Mouse (Mus musculus) kidney, postnatal 0 days (tissue): Measurements from ENCODE around the gene Ptpn9. TPM values are rescaled to one million over a fixed set of nuclear protein-coding genes. Genes with fewer than 3 reads are reported as not detected.
"Not testable (repeated sequence)": the region's sequence is repeated elsewhere in the genome, so short reads cannot be mapped to it uniquely, and the experiment has no call there.

ENCODE experiments used
- ATAC-seq: fragments of 200-750 bp; cut with Nextera tagmentation; replicated peaks from 2 replicates; pipeline ENCODE4 v1.8.0; 2017; ENCODE audit warnings: low read depth, moderate number of reproducible peaks, moderate TSS enrichment, moderate library complexity; ENCODE audit not compliant: low FRiP score
- DNase-seq: peaks from one replicate; pipeline ENCODE4 v3.0.0-alpha.2; 2016; ENCODE audit warnings: low spot score
- H3K27ac ChIP-seq: fragments of 300-500 bp; sonication (generic); 2 replicates; pipeline ENCODE4 v1.5.1; 2014; ENCODE audit warnings: mild to moderate bottlenecking
- H3K27me3 ChIP-seq: fragments of 300-500 bp; sonication (generic); 2 replicates; pipeline ENCODE4 v1.6.1; 2014; ENCODE audit warnings: low read length, mixed read lengths; ENCODE audit not compliant: insufficient read depth
- H3K36me3 ChIP-seq: fragments of 300-500 bp; sonication (generic); 2 replicates; pipeline ENCODE4 v1.6.1; 2014; ENCODE audit warnings: low read length, mixed read lengths; ENCODE audit not compliant: insufficient read depth
- H3K4me1 ChIP-seq: fragments of 300-500 bp; sonication (generic); replicated peaks from 2 replicates; pipeline ENCODE4 v1.6.1; 2014; ENCODE audit warnings: antibody characterized with exemption, low read length, mixed read lengths; ENCODE audit not compliant: insufficient read depth
- H3K4me2 ChIP-seq: fragments of 300-500 bp; sonication (generic); 2 replicates; pipeline ENCODE4 v1.6.1; 2014; ENCODE audit warnings: mild to moderate bottlenecking, low read length, moderate library complexity, mixed read lengths
- H3K4me3 ChIP-seq: fragments of 300-500 bp; sonication (generic); replicated peaks from 2 replicates; pipeline ENCODE4 v1.5.1; 2014; ENCODE audit warnings: low read depth, low read length
- H3K9ac ChIP-seq: fragments of 300-500 bp; sonication (generic); 2 replicates; pipeline ENCODE4 v1.6.1; 2014; ENCODE audit warnings: low read depth, low read length
- H3K9me3 ChIP-seq: fragments of 300-500 bp; sonication (generic); replicated peaks from 2 replicates; pipeline ENCODE4 v1.6.1; 2016; ENCODE audit warnings: low read length, inconsistent platforms, mixed read lengths
- CTCF ChIP-seq: IDR thresholded peaks from 2 replicates; pipeline ENCODE4 v1.5.1; 2016; ENCODE audit warnings: antibody characterized with exemption, low read depth, mild to moderate bottlenecking, moderate library complexity
- WGBS: fragments of 180-500 bp; shearing (Covaris S2); extraction: QIAGEN DNeasy Blood & Tissue Kit; methylation state at CpG from one replicate; pipeline ENCODE4 v1.1.7; 2014; 5-methylcytosine and 5-hydroxymethylcytosine counted together
- polyA plus RNA-seq: library from polyadenylated mRNA; unstranded; fragments of >200 nt; fragmentation: Nextera tagmentation; extraction: Ambion mirVana; gene quantifications from 2 replicates; pipeline ENCODE4 v1.2.1, GENCODE M21; 2015

Ptpn9 gene
- polyA plus RNA-seq, result 23.6 and 27.5 TPM in 2 replicates

- Histone ChIP-seq H3K27ac (peak within 1 kb of the TSS; percentile 99), H3K27me3 (no peaks in the 10 kb centered on the region), H3K4me1 (no peaks in the 10 kb centered on the region), H3K9me3 (no peaks in the 10 kb centered on the region), H3K4me3 (peak within 1 kb of the TSS; percentile 93), H3K36me3 (no peaks in the 10 kb centered on the region), H3K4me2 (peak within 1 kb of the TSS; percentile 63), H3K9ac (peak within 1 kb of the TSS; percentile 98)
- peak; percentile 96 for DNase-seq
- peak; percentile 71 for TF ChIP-seq CTCF
- WGBS, result 3% methylated on average over 54 of the region's 62 CpGs
- peak; percentile 90 for ATAC-seq
Observed at GRCm38 (mm10) chr9:56994286-56995197, at the start of gene Ptpn9. TSS of gene Ptpn9 (plus strand) at chr9:56994923.

DNA sequence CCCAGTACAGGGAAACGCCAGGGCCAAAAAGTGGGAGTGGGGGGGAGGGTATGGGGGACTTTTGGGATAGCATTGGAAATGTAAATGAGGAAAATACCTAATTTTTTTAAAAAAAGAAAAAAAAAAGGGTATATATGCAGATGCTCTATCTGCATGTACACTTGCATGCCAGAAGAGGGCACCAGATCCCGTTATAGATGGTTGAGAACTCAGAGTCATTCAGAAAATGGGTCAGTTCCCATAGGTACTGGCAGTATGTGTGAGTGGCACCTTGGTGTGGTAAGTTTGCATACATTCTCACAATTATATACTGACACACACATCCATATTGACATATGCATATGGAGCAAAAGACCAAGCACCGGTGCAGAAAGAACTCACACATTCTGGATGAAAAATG, 47.2 kb upstream of the Ptpn9 start:
- not testable (repeated sequence) for H3K27me3 ChIP-seq, H3K4me1 ChIP-seq, H3K36me3 ChIP-seq, ATAC-seq, H3K4me3 ChIP-seq, H3K9me3 ChIP-seq, H3K4me2 ChIP-seq, H3K9ac ChIP-seq, H3K27ac ChIP-seq
- TF ChIP-seq CTCF, result peak; percentile 80
- WGBS, result 21% methylated on average over 3 of the region's 3 CpGs
- DNase-seq, result peak; percentile 85

DNA sequence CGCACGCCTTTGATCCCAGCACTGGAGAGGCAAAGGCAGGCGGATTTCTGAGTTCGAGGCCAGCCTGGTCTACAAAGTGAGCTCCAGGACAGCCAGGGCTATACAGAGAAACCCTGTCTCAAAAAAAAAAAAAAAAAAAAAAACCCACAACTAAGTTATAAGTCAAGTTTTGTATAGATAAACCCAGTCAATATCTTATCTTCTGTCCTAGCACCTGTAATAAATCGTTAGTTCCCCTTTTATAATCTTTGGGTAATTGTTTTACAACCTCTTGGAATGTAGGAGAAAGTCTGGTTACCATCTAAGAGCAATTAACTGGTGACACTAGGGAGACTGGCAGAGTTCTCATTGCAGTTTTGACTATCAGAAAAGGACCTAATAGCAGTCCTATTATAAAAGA, 46.0 kb upstream of the Ptpn9 start:
- not testable (repeated sequence) for ATAC-seq, H3K4me2 ChIP-seq, H3K36me3 ChIP-seq, H3K27ac ChIP-seq, H3K4me3 ChIP-seq, H3K9ac ChIP-seq, DNase-seq, H3K27me3 ChIP-seq, H3K9me3 ChIP-seq, H3K4me1 ChIP-seq
- WGBS, result 62% methylated on average over 5 of the region's 5 CpGs

GRCm38 (mm10) chr9:56949767-56950166, 45.0 kb upstream of the Ptpn9 start:
- ATAC-seq, result no peak
- peak overlapping the region; percentile 16; the same call in 1 of the 2 replicates for H3K4me3 ChIP-seq
- H3K27me3 ChIP-seq, result no peaks in the 10 kb centered on the region
- peak overlapping the region; percentile 47 for H3K4me2 ChIP-seq
- peak; percentile 8 for DNase-seq
- H3K4me1 ChIP-seq, result peaks cover 5% of the 10 kb centered on the region; the same call in 1 of the 2 replicates
- no peaks in the 10 kb centered on the region for H3K9me3 ChIP-seq
- no peak for TF ChIP-seq CTCF
- WGBS, result 16% methylated on average over 13 of the region's 13 CpGs
- H3K36me3 ChIP-seq, result no peaks in the 10 kb centered on the region
- no peak overlapping the region for H3K27ac ChIP-seq
- H3K9ac ChIP-seq, result peak overlapping the region; percentile 8; the same call in 1 of the 2 replicates

- Histone ChIP-seq H3K27me3 (no peaks in the 10 kb centered on the region), H3K4me2 (peak within 1 kb of the TSS; percentile 72), H3K4me3 (peak within 1 kb of the TSS; percentile 58), H3K9ac (peak within 1 kb of the TSS; percentile 76), H3K36me3 (no peaks in the 10 kb centered on the region), H3K4me1 (peaks cover 5% of the 10 kb centered on the region; the same call in 1 of the 2 replicates), H3K9me3 (no peaks in the 10 kb centered on the region), H3K27ac (peak within 1 kb of the TSS; percentile 90)
- DNase-seq, result peak; percentile 99
- 0 out of 2 replicates have a peak, but pooled peaks have one; percentile 15 for TF ChIP-seq CTCF
- peak; percentile 99 for ATAC-seq
- under 1% methylated on average over 50 of the region's 50 CpGs for WGBS
Observed at GRCm38 (mm10) chr9:56950414-56951400, 44.0 kb upstream of the Ptpn9 start, which contains the start of gene Snupn. TSS of gene Snupn (plus strand) at chr9:56950878.

DNA sequence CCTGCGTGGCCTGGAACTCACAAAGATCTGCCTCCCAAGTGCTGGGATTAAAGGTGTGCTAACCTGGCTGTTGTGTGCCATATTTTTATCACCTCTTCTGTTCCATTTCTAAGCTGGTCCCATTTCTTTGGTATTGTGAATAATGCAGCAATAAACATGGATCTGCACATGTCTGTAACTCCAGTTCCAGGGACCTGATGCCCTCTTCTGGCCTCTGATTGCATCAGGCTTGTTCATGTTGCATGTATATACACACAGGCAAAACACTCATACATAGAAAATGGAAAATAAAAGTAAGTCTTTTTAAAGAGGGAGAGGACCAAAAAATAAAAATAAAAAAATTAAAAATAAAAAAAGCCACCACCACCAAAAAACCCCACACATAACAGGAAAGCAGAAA, 41.2 kb upstream of the Ptpn9 start:
- Histone ChIP-seq H3K4me1 (peaks cover 5% of the 10 kb centered on the region; the same call in 1 of the 2 replicates), H3K9ac (no peak overlapping the region), H3K4me2 (no peak overlapping the region), H3K4me3 (no peak overlapping the region), H3K27me3 (no peaks in the 10 kb centered on the region), H3K27ac (no peak overlapping the region), H3K9me3 (no peaks in the 10 kb centered on the region), H3K36me3 (no peaks in the 10 kb centered on the region)
- TF ChIP-seq CTCF, result peak; percentile 53
- 91% methylated on average over 1 of the region's 1 CpGs for WGBS
- no peak for DNase-seq
- no peak for ATAC-seq
